Mouse (Mus musculus) kidney, postnatal 0 days (tissue): Measurements from ENCODE around the gene Rbms1. TPM values are rescaled to one million over a fixed set of nuclear protein-coding genes. Genes with fewer than 3 reads are reported as not detected.

ENCODE experiments used
- ATAC-seq: fragments of 200-750 bp; cut with Nextera tagmentation; replicated peaks from 2 replicates; pipeline ENCODE4 v1.8.0; 2017; ENCODE audit warnings: low read depth, moderate number of reproducible peaks, moderate TSS enrichment, moderate library complexity; ENCODE audit not compliant: low FRiP score
- DNase-seq: peaks from one replicate; pipeline ENCODE4 v3.0.0-alpha.2; 2016; ENCODE audit warnings: low spot score
- H3K27ac ChIP-seq: fragments of 300-500 bp; sonication (generic); 2 replicates; pipeline ENCODE4 v1.5.1; 2014; ENCODE audit warnings: mild to moderate bottlenecking
- H3K27me3 ChIP-seq: fragments of 300-500 bp; sonication (generic); 2 replicates; pipeline ENCODE4 v1.6.1; 2014; ENCODE audit warnings: low read length, mixed read lengths; ENCODE audit not compliant: insufficient read depth
- H3K36me3 ChIP-seq: fragments of 300-500 bp; sonication (generic); 2 replicates; pipeline ENCODE4 v1.6.1; 2014; ENCODE audit warnings: low read length, mixed read lengths; ENCODE audit not compliant: insufficient read depth
- H3K4me1 ChIP-seq: fragments of 300-500 bp; sonication (generic); replicated peaks from 2 replicates; pipeline ENCODE4 v1.6.1; 2014; ENCODE audit warnings: antibody characterized with exemption, low read length, mixed read lengths; ENCODE audit not compliant: insufficient read depth
- H3K4me2 ChIP-seq: fragments of 300-500 bp; sonication (generic); 2 replicates; pipeline ENCODE4 v1.6.1; 2014; ENCODE audit warnings: mild to moderate bottlenecking, low read length, moderate library complexity, mixed read lengths
- H3K4me3 ChIP-seq: fragments of 300-500 bp; sonication (generic); replicated peaks from 2 replicates; pipeline ENCODE4 v1.5.1; 2014; ENCODE audit warnings: low read depth, low read length
- H3K9ac ChIP-seq: fragments of 300-500 bp; sonication (generic); 2 replicates; pipeline ENCODE4 v1.6.1; 2014; ENCODE audit warnings: low read depth, low read length
- H3K9me3 ChIP-seq: fragments of 300-500 bp; sonication (generic); replicated peaks from 2 replicates; pipeline ENCODE4 v1.6.1; 2016; ENCODE audit warnings: low read length, inconsistent platforms, mixed read lengths
- CTCF ChIP-seq: IDR thresholded peaks from 2 replicates; pipeline ENCODE4 v1.5.1; 2016; ENCODE audit warnings: antibody characterized with exemption, low read depth, mild to moderate bottlenecking, moderate library complexity
- WGBS: fragments of 180-500 bp; shearing (Covaris S2); extraction: QIAGEN DNeasy Blood & Tissue Kit; methylation state at CpG from one replicate; pipeline ENCODE4 v1.1.7; 2014; 5-methylcytosine and 5-hydroxymethylcytosine counted together
- polyA plus RNA-seq: library from polyadenylated mRNA; unstranded; fragments of >200 nt; fragmentation: Nextera tagmentation; extraction: Ambion mirVana; gene quantifications from 2 replicates; pipeline ENCODE4 v1.2.1, GENCODE M21; 2015

Rbms1 gene
- polyA plus RNA-seq, 1 experiment from 2014 or later = 92.5 TPM

DNA sequence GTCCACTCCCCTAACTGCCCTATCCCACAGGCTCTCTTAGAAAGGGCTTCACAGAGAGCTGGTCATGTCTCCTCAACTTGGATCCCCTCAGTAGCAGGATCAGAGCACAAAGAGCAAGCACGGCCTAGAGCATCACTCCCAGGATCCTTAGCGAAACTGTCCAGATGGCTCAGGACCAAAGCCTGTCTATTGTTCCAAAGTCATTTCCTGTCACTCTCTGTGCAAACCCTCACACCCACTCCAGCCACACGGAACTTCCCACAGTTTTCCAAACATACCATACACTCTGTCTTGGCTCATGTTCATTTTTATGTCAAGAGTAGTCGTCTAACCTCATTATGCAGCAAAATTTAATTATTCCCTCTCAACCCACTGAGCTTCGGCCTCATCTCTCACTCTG, 40.6 kb downstream of the Rbms1 start:
- H3K4me1 ChIP-seq = peaks cover 13% of the 10 kb centered on the region; the same call in 1 of the 2 replicates
- H3K27me3 ChIP-seq = no peaks in the 10 kb centered on the region
- 37% methylated on average over 5 of the region's 5 CpGs for WGBS
- no peaks in the 10 kb centered on the region for H3K36me3 ChIP-seq
- H3K9me3 ChIP-seq = no peaks in the 10 kb centered on the region
- no peak overlapping the region for H3K4me2 ChIP-seq
- ATAC-seq = no peak
- no peak for TF ChIP-seq CTCF
- peak; percentile 71 for DNase-seq
- H3K4me3 ChIP-seq = no peak overlapping the region
- H3K9ac ChIP-seq = no peak overlapping the region
- H3K27ac ChIP-seq = 0 out of 2 replicates have a peak overlapping the region, but pooled peaks have one; percentile 21

- DNase-seq (no peak), ATAC-seq (no peak)
- H3K4me2 ChIP-seq = no peak overlapping the region
- H3K9me3 ChIP-seq = no peaks in the 10 kb centered on the region
- H3K9ac ChIP-seq = no peak overlapping the region
- WGBS = 51% methylated on average over 3 of the region's 3 CpGs
- no peaks in the 10 kb centered on the region for H3K27me3 ChIP-seq
- H3K36me3 ChIP-seq = no peaks in the 10 kb centered on the region
- H3K27ac ChIP-seq = no peak overlapping the region
- H3K4me1 ChIP-seq = peaks cover 13% of the 10 kb centered on the region; the same call in 1 of the 2 replicates
- no peak overlapping the region for H3K4me3 ChIP-seq
- no peak for TF ChIP-seq CTCF
Observed at GRCm38 (mm10) chr2:60920076-60920475, 42.9 kb downstream of the Rbms1 start.

GRCm38 (mm10) chr2:60918401-60918800, 44.6 kb downstream of the Rbms1 start:
- Histone ChIP-seq H3K4me3 (no peak overlapping the region), H3K4me1 (0 out of 2 replicates have a peak, but pooled peaks cover 5% of the 10 kb centered on the region), H3K9me3 (no peaks in the 10 kb centered on the region), H3K9ac (no peak overlapping the region), H3K4me2 (no peak overlapping the region), H3K36me3 (no peaks in the 10 kb centered on the region), H3K27me3 (no peaks in the 10 kb centered on the region), H3K27ac (0 out of 2 replicates have a peak overlapping the region, but pooled peaks have one; percentile 50)
- WGBS = 59% methylated on average over 7 of the region's 7 CpGs
- TF ChIP-seq CTCF = no peak
- DNase-seq (peak; percentile 48), ATAC-seq (no peak)

DNA sequence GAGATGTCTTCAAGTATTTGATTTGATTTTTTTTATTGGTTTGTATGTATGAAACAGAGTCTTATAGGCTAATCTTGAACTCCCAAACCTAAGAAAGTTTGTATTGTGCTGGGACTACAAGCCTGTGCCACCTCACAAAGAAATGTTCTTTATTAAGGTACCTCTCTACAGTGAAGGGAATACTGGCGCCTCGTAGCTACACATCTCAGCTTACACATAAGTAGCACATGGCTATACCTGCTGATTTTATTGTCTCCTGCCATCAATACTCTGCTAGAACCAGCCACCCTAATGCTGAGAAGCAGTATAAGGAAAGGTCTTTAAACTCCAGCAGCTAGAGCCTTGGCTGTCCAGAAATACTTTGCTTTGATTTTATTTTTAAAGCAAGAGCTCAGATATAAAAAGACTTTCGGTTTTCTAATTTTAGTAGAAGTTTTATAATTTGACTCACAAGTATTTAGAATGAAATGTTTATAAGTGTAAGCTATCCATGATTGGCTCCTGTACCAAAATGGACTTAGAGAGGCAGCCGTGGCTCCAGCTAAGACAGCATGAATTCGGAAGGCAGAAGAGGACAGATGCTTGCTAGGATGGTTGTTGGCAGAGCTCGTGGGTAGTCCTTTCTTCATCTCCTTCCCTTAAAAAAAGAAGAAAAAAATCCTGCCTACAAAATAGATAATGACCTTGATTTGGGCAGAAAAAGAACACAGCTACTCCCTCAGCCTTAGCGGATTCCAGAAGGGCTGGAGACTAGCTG, 48.3 kb downstream of the Rbms1 start:
- DNase-seq (no peak), ATAC-seq (no peak)
- Histone ChIP-seq H3K36me3 (no peaks in the 10 kb centered on the region), H3K9me3 (no peaks in the 10 kb centered on the region), H3K4me2 (no peak overlapping the region), H3K9ac (no peak overlapping the region), H3K4me1 (0 out of 2 replicates have a peak, but pooled peaks cover 15% of the 10 kb centered on the region), H3K27me3 (no peaks in the 10 kb centered on the region), H3K4me3 (no peak overlapping the region), H3K27ac (no peak overlapping the region)
- TF ChIP-seq CTCF = no peak
- WGBS = 71% methylated on average over 7 of the region's 7 CpGs

DNA sequence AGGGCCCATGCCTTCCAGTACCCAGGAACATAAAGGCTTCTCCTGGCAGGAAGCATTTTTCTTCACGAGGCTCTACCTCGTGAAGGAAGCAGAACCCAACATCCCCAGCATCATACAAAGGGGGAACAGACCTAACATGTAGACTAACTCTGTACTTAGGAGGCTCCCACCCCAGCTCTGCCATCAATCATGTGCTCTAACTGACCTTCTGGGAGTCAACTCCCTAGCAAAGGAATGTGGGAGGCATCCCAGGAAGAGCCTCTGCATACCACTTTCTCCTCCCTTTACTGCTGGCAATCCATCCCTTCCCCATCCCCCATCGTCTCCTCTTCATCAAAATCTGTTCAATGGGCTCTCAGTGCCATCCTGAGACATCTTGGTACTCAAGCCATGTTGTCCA, 49.7 kb downstream of the Rbms1 start:
- no peaks in the 10 kb centered on the region for H3K36me3 ChIP-seq
- no peak for TF ChIP-seq CTCF
- no peak overlapping the region for H3K4me3 ChIP-seq
- DNase-seq (peak; percentile 57), ATAC-seq (no peak)
- no peak overlapping the region for H3K4me2 ChIP-seq
- WGBS = 35% methylated on average over 3 of the region's 3 CpGs
- H3K4me1 ChIP-seq = 0 out of 2 replicates have a peak, but pooled peaks cover 15% of the 10 kb centered on the region
- H3K9me3 ChIP-seq = no peaks in the 10 kb centered on the region
- H3K27me3 ChIP-seq = no peaks in the 10 kb centered on the region
- no peak overlapping the region for H3K27ac ChIP-seq
- H3K9ac ChIP-seq = no peak overlapping the region

GRCm38 (mm10) chr2:60911716-60912115, 51.3 kb downstream of the Rbms1 start:
- Histone ChIP-seq H3K4me1 (0 out of 2 replicates have a peak, but pooled peaks cover 15% of the 10 kb centered on the region), H3K27ac (no peak overlapping the region), H3K9me3 (no peaks in the 10 kb centered on the region), H3K36me3 (no peaks in the 10 kb centered on the region), H3K9ac (no peak overlapping the region), H3K4me3 (no peak overlapping the region), H3K4me2 (peak overlapping the region; percentile 25; the same call in 1 of the 2 replicates), H3K27me3 (no peaks in the 10 kb centered on the region)
- TF ChIP-seq CTCF = no peak
- DNase-seq (no peak), ATAC-seq (no peak)
- 62% methylated on average over 8 of the region's 8 CpGs for WGBS
